Mouse (Mus musculus): ENCODE data around the gene Hmgcl.
"Not testable (repeated sequence)": the region's sequence is repeated elsewhere in the genome, so short reads cannot be mapped to it uniquely, and the experiment has no call there.

The Hmgcl gene

GRCm38 (mm10) chr4:135926861-135927260 is 19.4 kb upstream of the Hmgcl start:
- DNase-seq (ENCODE audit: low spot score) = no peak

- DNase-seq (ENCODE audit: low spot score) = no peak
Measured at GRCm38 (mm10) chr4:135928376-135928775, 17.9 kb upstream of the Hmgcl start.

- DNase-seq (ENCODE audit: low spot score) = no peak
Measured at GRCm38 (mm10) chr4:135929405-135929804, 16.8 kb upstream of the Hmgcl start.

- no peak for DNase-seq (ENCODE audit: low spot score)
Measured at GRCm38 (mm10) chr4:135929828-135930227, 16.4 kb upstream of the Hmgcl start.

- no peak for DNase-seq (ENCODE audit: low spot score)
Measured at GRCm38 (mm10) chr4:135930239-135930638, 16.0 kb upstream of the Hmgcl start.

- DNase-seq (ENCODE audit: low spot score) = no peak
Measured at GRCm38 (mm10) chr4:135931832-135932231, 14.4 kb upstream of the Hmgcl start.

- DNase-seq (ENCODE audit: low spot score) = no peak
Measured at GRCm38 (mm10) chr4:135934708-135935500, 11.3 kb upstream of the Hmgcl start.

GRCm38 (mm10) chr4:135935502-135935901 is 10.7 kb upstream of the Hmgcl start:
- DNase-seq (ENCODE audit: low spot score) = no peak

- no peak for DNase-seq (ENCODE audit: low spot score)
Measured at GRCm38 (mm10) chr4:135938858-135939257, 7.4 kb upstream of the Hmgcl start.

- DNase-seq (ENCODE audit: low spot score) = not testable (repeated sequence)
Measured at GRCm38 (mm10) chr4:135941026-135941425, 5.2 kb upstream of the Hmgcl start.

- DNase-seq (ENCODE audit: low spot score) = no peak
Measured at GRCm38 (mm10) chr4:135942193-135942592, 4.1 kb upstream of the Hmgcl start.

- DNase-seq (ENCODE audit: low spot score) = no peak
Measured at GRCm38 (mm10) chr4:135943389-135943788, 2.9 kb upstream of the Hmgcl start.

GRCm38 (mm10) chr4:135945706-135946105 is 542 bp upstream of the Hmgcl start:
- DNase-seq (ENCODE audit: low spot score) = no peak

- no peak for DNase-seq (ENCODE audit: low spot score)
Measured at GRCm38 (mm10) chr4:135946659-135947301, 532 bp downstream of the Hmgcl start.

GRCm38 (mm10) chr4:135948142-135948541 is 1.9 kb downstream of the Hmgcl start:
- DNase-seq (ENCODE audit: low spot score) = no peak

- DNase-seq (ENCODE audit: low spot score) = no peak
Measured at GRCm38 (mm10) chr4:135949475-135949874, 3.2 kb downstream of the Hmgcl start.

- DNase-seq (ENCODE audit: low spot score) = no peak
Measured at GRCm38 (mm10) chr4:135949911-135950310, 3.7 kb downstream of the Hmgcl start.

GRCm38 (mm10) chr4:135950365-135950764 is 4.1 kb downstream of the Hmgcl start:
- no peak for DNase-seq (ENCODE audit: low spot score)

- no peak for DNase-seq (ENCODE audit: low spot score)
Measured at GRCm38 (mm10) chr4:135951505-135951904, 5.3 kb downstream of the Hmgcl start.

- no peak for DNase-seq (ENCODE audit: low spot score)
Measured at GRCm38 (mm10) chr4:135953179-135953578, 6.9 kb downstream of the Hmgcl start.

- no peak for DNase-seq (ENCODE audit: low spot score)
Measured at GRCm38 (mm10) chr4:135954241-135954640, 8.0 kb downstream of the Hmgcl start.

- DNase-seq (ENCODE audit: low spot score) = no peak
Measured at GRCm38 (mm10) chr4:135955886-135956285, 9.6 kb downstream of the Hmgcl start.

- DNase-seq (ENCODE audit: low spot score) = no peak
Measured at GRCm38 (mm10) chr4:135958354-135958753, 12.1 kb downstream of the Hmgcl start.

- peak; percentile 77 for DNase-seq (ENCODE audit: low spot score)
Measured at GRCm38 (mm10) chr4:135960717-135961116, 14.5 kb downstream of the Hmgcl start.

All from spleen, adult 12 weeks (tissue).